Mouse (Mus musculus): ENCODE measurements around the gene Sufu.

GRCm38 (mm10) chr19:46505646-46506371, 109.1 kb downstream of the Sufu start:
- TF ChIP-seq CTCF (IDR thresholded peaks at IDR 0.05; ENCODE audit: low read depth): no peak
- no peak for TF ChIP-seq EP300 (optimal IDR thresholded peaks at IDR 0.05)
